Mouse (Mus musculus) embryonic fibroblast, embryonic 13.5 days (primary cell): Measurements from ENCODE around the gene Cib1. TPM values are rescaled to one million over a fixed set of nuclear protein-coding genes. Genes with fewer than 3 reads are reported as not detected.

Source experiments
- H3K27ac ChIP-seq: 2 replicates; pipeline ENCODE4 v1.5.1; 2012; ENCODE audit warnings: low read length, control low read depth, inconsistent platforms; ENCODE audit not compliant: insufficient read depth
- H3K4me1 ChIP-seq: 2 replicates; pipeline ENCODE4 v1.6.1; 2011; ENCODE audit warnings: low read length; ENCODE audit not compliant: control insufficient read depth, insufficient read depth
- H3K4me3 ChIP-seq: 2 replicates; pipeline ENCODE4 v1.5.1; 2011; ENCODE audit warnings: mild to moderate bottlenecking, control low read depth, low read length; ENCODE audit not compliant: insufficient read depth
- CTCF ChIP-seq: IDR thresholded peaks from 2 replicates; pipeline ENCODE4 v1.5.1; 2011; ENCODE audit warnings: mild to moderate bottlenecking, control low read depth, low read length, moderate library complexity, borderline replicate concordance; ENCODE audit not compliant: insufficient read depth
- POLR2A ChIP-seq: IDR thresholded peaks from 2 replicates; pipeline ENCODE4 v1.6.1; 2011; ENCODE audit warnings: low read depth, mild to moderate bottlenecking, control low read depth, low read length, moderate library complexity
- polyA plus RNA-seq: library from polyadenylated mRNA; stranded (reverse); fragments of >200 nt; gene quantifications from 2 replicates; pipeline ENCODE4 v1.2.4, GENCODE M21; 2011; ENCODE audit warnings: low read depth; ENCODE audit not compliant: missing spikeins, insufficient read length

Cib1 gene
- polyA plus RNA-seq, 1 experiment: 33.3 TPM

DNA sequence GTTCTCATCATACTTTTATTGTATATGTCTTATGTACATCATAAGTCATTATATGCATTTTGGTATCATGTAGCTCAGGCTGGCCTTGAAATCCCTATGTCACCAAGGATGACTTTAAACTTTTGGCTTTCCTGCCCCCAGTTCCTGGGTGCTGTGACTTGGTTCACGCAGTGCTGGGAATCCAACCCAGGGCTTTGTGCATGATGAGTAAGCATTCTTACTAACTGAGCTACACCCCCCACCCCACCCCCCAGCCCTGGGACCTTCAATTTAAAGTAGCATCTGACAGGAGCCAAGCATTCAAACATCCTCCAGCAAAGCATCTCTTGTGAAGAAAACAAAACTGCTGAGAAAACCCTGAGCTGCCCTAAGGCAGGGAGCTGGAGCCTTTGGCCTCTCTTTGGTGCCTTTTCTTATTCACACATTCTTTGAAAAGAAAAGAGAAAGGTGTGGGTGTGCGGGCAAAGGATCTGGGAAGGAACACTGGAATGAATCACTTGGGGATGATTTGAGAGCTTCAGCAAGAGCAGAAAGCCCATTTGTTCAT lies 44.0 kb downstream of the Cib1 start:
- Histone ChIP-seq H3K4me3 (no peak overlapping the region), H3K27ac (no peak overlapping the region), H3K4me1 (0 out of 2 replicates have a peak, but pooled peaks cover 2% of the 10 kb centered on the region)
- no peak for TF ChIP-seq POLR2A
- TF ChIP-seq CTCF: no peak

- Histone ChIP-seq H3K4me1 (0 out of 2 replicates have a peak, but pooled peaks cover under 1% of the 10 kb centered on the region), H3K27ac (no peak overlapping the region), H3K4me3 (peak overlapping the region; percentile 41; the same call in 1 of the 2 replicates)
- TF ChIP-seq POLR2A (no peak), CTCF (no peak)
Observed at GRCm38 (mm10) chr7:80187501-80187900, 45.1 kb downstream of the Cib1 start.

- Histone ChIP-seq H3K27ac (no peak within 1 kb of the TSS), H3K4me3 (peak within 1 kb of the TSS; percentile 41), H3K4me1 (no peaks in the 10 kb centered on the region)
- no peak for TF ChIP-seq CTCF
- TF ChIP-seq POLR2A: peak; percentile 29
Observed at GRCm38 (mm10) chr7:80186531-80187296, 45.9 kb downstream of the Cib1 start, which contains the start of gene Sema4b. TSS of gene Sema4b (plus strand) at chr7:80186841.

- Histone ChIP-seq H3K4me3 (no peak overlapping the region), H3K4me1 (no peaks in the 10 kb centered on the region), H3K27ac (no peak overlapping the region)
- no peak for TF ChIP-seq CTCF
- no peak for TF ChIP-seq POLR2A
Observed at GRCm38 (mm10) chr7:80186021-80186420, 46.6 kb downstream of the Cib1 start.

DNA sequence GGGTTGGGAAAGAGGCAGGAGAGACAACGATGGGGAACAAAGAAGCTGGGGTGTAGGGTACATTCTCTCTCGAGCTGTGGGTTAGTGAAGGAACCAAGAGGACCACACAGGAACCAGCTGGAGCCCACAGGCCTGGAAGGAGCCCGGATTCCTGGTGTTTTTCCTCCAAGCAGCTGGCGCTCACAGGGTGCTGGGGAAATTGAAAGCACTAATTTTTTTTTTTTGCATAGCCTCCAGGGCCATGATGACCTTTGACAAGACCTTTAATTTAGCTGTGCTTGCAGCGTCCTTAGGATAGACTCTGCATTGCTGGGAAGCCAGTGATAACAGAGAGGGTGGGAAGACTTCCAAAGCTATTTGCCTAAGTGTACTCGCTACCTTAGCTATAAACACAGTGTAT lies 47.6 kb downstream of the Cib1 start:
- TF ChIP-seq POLR2A (no peak), CTCF (no peak)
- no peaks in the 10 kb centered on the region for H3K4me1 ChIP-seq
- no peak overlapping the region for H3K27ac ChIP-seq
- H3K4me3 ChIP-seq: no peak overlapping the region

GRCm38 (mm10) chr7:80184551-80184950 lies 48.1 kb downstream of the Cib1 start:
- TF ChIP-seq POLR2A (no peak), CTCF (no peak)
- no peak overlapping the region for H3K27ac ChIP-seq

DNA sequence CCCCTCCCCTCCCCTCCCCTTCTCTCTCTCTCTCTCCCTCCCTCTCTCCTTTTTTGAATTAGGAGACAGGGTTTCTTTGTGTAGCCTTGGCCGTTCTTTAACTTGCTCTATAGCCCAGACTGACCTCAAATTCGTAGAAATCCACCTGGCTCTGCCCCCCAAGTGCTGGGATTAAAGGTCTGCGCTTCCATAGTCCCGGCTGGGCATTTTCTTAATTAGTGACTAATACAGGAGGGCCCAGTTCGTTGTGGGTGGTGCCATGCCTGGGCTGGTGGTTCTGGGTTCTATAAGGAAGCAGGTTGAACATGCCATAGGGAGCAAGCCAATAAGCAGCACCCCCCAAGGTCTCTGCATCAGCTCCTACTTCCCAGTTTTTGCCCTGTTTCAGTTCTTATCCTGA lies 48.6 kb downstream of the Cib1 start:
- Histone ChIP-seq H3K27ac (no peak overlapping the region), H3K4me1 (no peaks in the 10 kb centered on the region), H3K4me3 (no peak overlapping the region)
- TF ChIP-seq POLR2A: no peak

More at GRCm38 (mm10) chr7:80184551-80184950, 48.1 kb downstream of the Cib1 start:
- Histone ChIP-seq H3K4me1 (no peaks in the 10 kb centered on the region), H3K4me3 (no peak overlapping the region)

DNA sequence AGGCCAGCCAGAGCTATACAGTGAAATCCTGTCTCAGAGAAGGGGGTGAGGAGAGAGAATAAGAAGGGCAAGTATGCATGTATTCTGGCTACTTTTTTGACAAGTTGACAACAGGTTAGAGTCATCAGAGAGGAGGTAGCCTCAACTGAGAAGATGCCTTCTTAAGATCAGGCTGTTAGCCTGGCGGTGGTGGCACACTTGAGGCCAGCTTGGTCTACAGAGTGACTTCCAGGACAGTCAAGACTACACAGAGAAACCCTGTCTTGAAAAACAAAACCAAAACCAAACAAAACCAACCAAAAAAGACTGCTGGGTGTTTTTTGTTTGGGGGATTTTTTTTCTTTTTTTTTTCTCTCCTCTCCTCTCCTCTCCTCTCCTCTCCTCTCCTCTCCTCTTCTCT lies 49.1 kb downstream of the Cib1 start:
- no peak for TF ChIP-seq CTCF
- no peak for TF ChIP-seq POLR2A
- Histone ChIP-seq H3K4me3 (no peak overlapping the region), H3K4me1 (no peaks in the 10 kb centered on the region), H3K27ac (no peak overlapping the region)

DNA sequence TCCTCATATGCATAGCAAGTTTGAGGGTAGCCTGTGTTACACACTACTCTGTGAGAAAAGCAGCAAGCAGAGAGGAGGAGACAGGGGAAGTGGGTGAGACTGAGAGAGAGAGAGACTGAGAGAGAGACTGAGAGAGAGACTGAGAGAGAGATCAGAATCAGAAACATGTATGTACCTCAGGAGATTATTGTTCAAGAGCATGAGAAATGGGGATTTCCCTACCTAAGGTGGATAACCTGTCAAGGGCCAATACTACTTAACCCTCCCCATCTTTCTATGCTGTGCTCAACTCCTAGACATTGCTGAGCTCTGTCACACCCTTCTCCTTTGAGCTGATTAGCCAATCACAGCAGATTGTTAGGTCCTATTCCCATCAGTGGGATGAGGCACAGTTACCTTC lies 50.5 kb downstream of the Cib1 start:
- H3K4me3 ChIP-seq: no peak overlapping the region
- H3K4me1 ChIP-seq: no peaks in the 10 kb centered on the region
- TF ChIP-seq CTCF: no peak
- TF ChIP-seq POLR2A: no peak
- no peak overlapping the region for H3K27ac ChIP-seq

DNA sequence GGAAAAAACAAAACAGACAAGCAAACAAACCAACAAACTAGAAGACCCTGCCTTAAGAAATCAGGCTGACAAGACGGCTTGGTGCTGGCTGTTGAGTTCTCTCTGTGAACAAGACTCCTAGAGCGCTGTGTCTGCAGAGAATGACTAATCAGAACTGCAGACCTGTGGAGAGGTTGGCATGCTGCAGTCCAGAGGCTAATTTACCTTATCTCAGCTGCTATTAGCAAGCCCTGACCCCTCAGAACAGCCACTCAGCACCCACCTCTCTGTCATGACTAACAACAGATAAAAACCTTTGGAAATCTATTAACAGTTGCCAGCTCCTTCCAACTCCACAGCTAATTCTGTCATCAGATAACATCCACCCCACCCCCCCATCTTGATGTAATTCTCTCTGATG lies 51.5 kb downstream of the Cib1 start:
- H3K27ac ChIP-seq: no peak overlapping the region
- TF ChIP-seq POLR2A: no peak
- TF ChIP-seq CTCF: no peak
- H3K4me3 ChIP-seq: no peak overlapping the region
- no peaks in the 10 kb centered on the region for H3K4me1 ChIP-seq
